Mouse (Mus musculus): Measurements from ENCODE around the gene Prss46. TPM values are rescaled to one million over a fixed set of nuclear protein-coding genes. Genes with fewer than 3 reads are reported as not detected.
"Not testable (repeated sequence)": the region's sequence is repeated elsewhere in the genome, so short reads cannot be mapped to it uniquely, and the experiment has no call there.

Gene Prss46
- polyA plus RNA-seq (2014; fragmentation: Nextera tagmentation; extraction: Ambion mirVana) = not detected in 2 replicates

- DNase-seq (ENCODE audit: low spot score) (no peak), ATAC-seq (ENCODE audit: insufficient number of reproducible peaks, low FRiP score, low TSS enrichment, low read depth) (no peak)
- Histone ChIP-seq H3K4me1 (ENCODE audit: control insufficient read depth, insufficient read depth, low read length) (no peaks in the 10 kb centered on the region), H3K9me3 (ENCODE audit: control insufficient read depth, low read length) (no peaks in the 10 kb centered on the region), H3K4me3 (ENCODE audit: low read depth, low read length) (no peak within 1 kb of the TSS), H3K4me2 (ENCODE audit: low read depth, severe bottlenecking) (no peak within 1 kb of the TSS), H3K36me3 (ENCODE audit: control insufficient read depth, insufficient read depth, low read length) (no peaks in the 10 kb centered on the region), H3K9ac (ENCODE audit: low read length) (no peak within 1 kb of the TSS), H3K27ac (replicated peaks; ENCODE audit: low read depth, low read length) (no peak within 1 kb of the TSS), H3K27me3 (ENCODE audit: control insufficient read depth, insufficient read depth, low read length) (no peaks in the 10 kb centered on the region)
- 86% methylated on average over 10 of the region's 10 CpGs for WGBS
These were observed at the start of gene Prss46 for GRCm38 (mm10) chr9:110844206-110844605. Gene Prss46, plus strand, starts transcription at chr9:110844506.

GRCm38 (mm10) chr9:110797013-110797412 is 47.3 kb upstream of the Prss46 start:
- Histone ChIP-seq H3K9ac (ENCODE audit: low read length) (no peak overlapping the region), H3K27ac (replicated peaks; ENCODE audit: low read depth, low read length) (no peak overlapping the region), H3K9me3 (ENCODE audit: control insufficient read depth, low read length) (no peaks in the 10 kb centered on the region), H3K27me3 (ENCODE audit: control insufficient read depth, insufficient read depth, low read length) (no peaks in the 10 kb centered on the region), H3K36me3 (ENCODE audit: control insufficient read depth, insufficient read depth, low read length) (no peaks in the 10 kb centered on the region), H3K4me2 (ENCODE audit: low read depth, severe bottlenecking) (no peak overlapping the region), H3K4me1 (ENCODE audit: control insufficient read depth, insufficient read depth, low read length) (no peaks in the 10 kb centered on the region), H3K4me3 (ENCODE audit: low read depth, low read length) (no peak overlapping the region)
- DNase-seq (ENCODE audit: low spot score) (no peak), ATAC-seq (ENCODE audit: insufficient number of reproducible peaks, low FRiP score, low TSS enrichment, low read depth) (no peak)
- 82% methylated on average over 10 of the region's 10 CpGs for WGBS

- H3K9ac ChIP-seq (ENCODE audit: low read length) = no peak within 1 kb of the TSS
- no peaks in the 10 kb centered on the region for H3K36me3 ChIP-seq (ENCODE audit: control insufficient read depth, insufficient read depth, low read length)
- no peak for DNase-seq (ENCODE audit: low spot score)
- 93% methylated on average over 14 of the region's 14 CpGs for WGBS
- no peaks in the 10 kb centered on the region for H3K9me3 ChIP-seq (ENCODE audit: control insufficient read depth, low read length)
- no peak within 1 kb of the TSS for H3K27ac ChIP-seq (replicated peaks; ENCODE audit: low read depth, low read length)
- no peaks in the 10 kb centered on the region for H3K4me1 ChIP-seq (ENCODE audit: control insufficient read depth, insufficient read depth, low read length)
- no peak within 1 kb of the TSS for H3K4me3 ChIP-seq (ENCODE audit: low read depth, low read length)
- H3K27me3 ChIP-seq (ENCODE audit: control insufficient read depth, insufficient read depth, low read length) = no peaks in the 10 kb centered on the region
- no peak for ATAC-seq (ENCODE audit: insufficient number of reproducible peaks, low FRiP score, low TSS enrichment, low read depth)
- H3K4me2 ChIP-seq (ENCODE audit: low read depth, severe bottlenecking) = no peak within 1 kb of the TSS
These were observed 46.4 kb upstream of the Prss46 start, which contains the start of gene Prss42 for GRCm38 (mm10) chr9:110797866-110798265. Gene Prss42, plus strand, starts transcription at chr9:110798166.

- Histone ChIP-seq H3K4me1 (ENCODE audit: control insufficient read depth, insufficient read depth, low read length) (no peaks in the 10 kb centered on the region), H3K4me2 (ENCODE audit: low read depth, severe bottlenecking) (no peak overlapping the region), H3K9me3 (ENCODE audit: control insufficient read depth, low read length) (no peaks in the 10 kb centered on the region), H3K36me3 (ENCODE audit: control insufficient read depth, insufficient read depth, low read length) (no peaks in the 10 kb centered on the region), H3K27me3 (ENCODE audit: control insufficient read depth, insufficient read depth, low read length) (no peaks in the 10 kb centered on the region), H3K27ac (replicated peaks; ENCODE audit: low read depth, low read length) (no peak overlapping the region), H3K4me3 (ENCODE audit: low read depth, low read length) (no peak overlapping the region), H3K9ac (ENCODE audit: low read length) (no peak overlapping the region)
- no peak for ATAC-seq (ENCODE audit: insufficient number of reproducible peaks, low FRiP score, low TSS enrichment, low read depth)
- 88% methylated on average over 8 of the region's 8 CpGs for WGBS
- DNase-seq (ENCODE audit: low spot score) = no peak
These were observed 43.3 kb upstream of the Prss46 start for GRCm38 (mm10) chr9:110800834-110801479.

- H3K4me2 ChIP-seq (ENCODE audit: low read depth, severe bottlenecking) = no peak overlapping the region
- H3K27me3 ChIP-seq (ENCODE audit: control insufficient read depth, insufficient read depth, low read length) = no peaks in the 10 kb centered on the region
- no peak overlapping the region for H3K9ac ChIP-seq (ENCODE audit: low read length)
- H3K4me1 ChIP-seq (ENCODE audit: control insufficient read depth, insufficient read depth, low read length) = no peaks in the 10 kb centered on the region
- 63% methylated on average over 4 of the region's 4 CpGs for WGBS
- DNase-seq (ENCODE audit: low spot score) = no peak
- H3K36me3 ChIP-seq (ENCODE audit: control insufficient read depth, insufficient read depth, low read length) = no peaks in the 10 kb centered on the region
- no peak for ATAC-seq (ENCODE audit: insufficient number of reproducible peaks, low FRiP score, low TSS enrichment, low read depth)
- no peak overlapping the region for H3K27ac ChIP-seq (replicated peaks; ENCODE audit: low read depth, low read length)
- H3K4me3 ChIP-seq (ENCODE audit: low read depth, low read length) = no peak overlapping the region
- H3K9me3 ChIP-seq (ENCODE audit: control insufficient read depth, low read length) = no peaks in the 10 kb centered on the region
These were observed 41.0 kb upstream of the Prss46 start for GRCm38 (mm10) chr9:110803294-110803693.

GRCm38 (mm10) chr9:110810051-110810450 is 34.3 kb upstream of the Prss46 start:
- whole genome bisulfite sequencing = 84% methylated on average over 4 of the region's 4 CpGs
- Histone ChIP-seq H3K4me1 (ENCODE audit: control insufficient read depth, insufficient read depth, low read length) (no peaks in the 10 kb centered on the region), H3K27ac (replicated peaks; ENCODE audit: low read depth, low read length) (no peak overlapping the region), H3K27me3 (ENCODE audit: control insufficient read depth, insufficient read depth, low read length) (no peaks in the 10 kb centered on the region), H3K9ac (ENCODE audit: low read length) (no peak overlapping the region), H3K36me3 (ENCODE audit: control insufficient read depth, insufficient read depth, low read length) (no peaks in the 10 kb centered on the region), H3K4me2 (ENCODE audit: low read depth, severe bottlenecking) (no peak overlapping the region), H3K9me3 (ENCODE audit: control insufficient read depth, low read length) (no peaks in the 10 kb centered on the region), H3K4me3 (ENCODE audit: low read depth, low read length) (no peak overlapping the region)
- DNase-seq (ENCODE audit: low spot score) = no peak
- ATAC-seq (ENCODE audit: insufficient number of reproducible peaks, low FRiP score, low TSS enrichment, low read depth) = no peak

- H3K36me3 ChIP-seq (ENCODE audit: control insufficient read depth, insufficient read depth, low read length) = no peaks in the 10 kb centered on the region
- H3K27ac ChIP-seq (replicated peaks; ENCODE audit: low read depth, low read length) = no peak within 1 kb of the TSS
- no peaks in the 10 kb centered on the region for H3K4me1 ChIP-seq (ENCODE audit: control insufficient read depth, insufficient read depth, low read length)
- ATAC-seq (ENCODE audit: insufficient number of reproducible peaks, low FRiP score, low TSS enrichment, low read depth) (no peak), DNase-seq (ENCODE audit: low spot score) (no peak)
- H3K27me3 ChIP-seq (ENCODE audit: control insufficient read depth, insufficient read depth, low read length) = no peaks in the 10 kb centered on the region
- no peak within 1 kb of the TSS for H3K4me2 ChIP-seq (ENCODE audit: low read depth, severe bottlenecking)
- no peak within 1 kb of the TSS for H3K4me3 ChIP-seq (ENCODE audit: low read depth, low read length)
- no peaks in the 10 kb centered on the region for H3K9me3 ChIP-seq (ENCODE audit: control insufficient read depth, low read length)
- WGBS = 52% methylated on average over 18 of the region's 18 CpGs
- no peak within 1 kb of the TSS for H3K9ac ChIP-seq (ENCODE audit: low read length)
These were observed 30.5 kb upstream of the Prss46 start, which contains the start of gene Prss44 for GRCm38 (mm10) chr9:110813789-110814188. Gene Prss44, plus strand, starts transcription at chr9:110813994.

- H3K27me3 ChIP-seq (ENCODE audit: control insufficient read depth, insufficient read depth, low read length); H3K9me3 ChIP-seq (ENCODE audit: control insufficient read depth, low read length); H3K4me1 ChIP-seq (ENCODE audit: control insufficient read depth, insufficient read depth, low read length); H3K4me2 ChIP-seq (ENCODE audit: low read depth, severe bottlenecking); H3K36me3 ChIP-seq (ENCODE audit: control insufficient read depth, insufficient read depth, low read length); ATAC-seq (ENCODE audit: insufficient number of reproducible peaks, low FRiP score, low TSS enrichment, low read depth); H3K27ac ChIP-seq (replicated peaks; ENCODE audit: low read depth, low read length); DNase-seq (ENCODE audit: low spot score); H3K4me3 ChIP-seq (ENCODE audit: low read depth, low read length); H3K9ac ChIP-seq (ENCODE audit: low read length): not testable (repeated sequence)
These were observed 23.8 kb upstream of the Prss46 start for GRCm38 (mm10) chr9:110820546-110820945.

- no peak for DNase-seq (ENCODE audit: low spot score)
- WGBS = 84% methylated on average over 7 of the region's 7 CpGs
- Histone ChIP-seq H3K27me3 (ENCODE audit: control insufficient read depth, insufficient read depth, low read length) (no peaks in the 10 kb centered on the region), H3K9ac (ENCODE audit: low read length) (no peak overlapping the region), H3K4me2 (ENCODE audit: low read depth, severe bottlenecking) (no peak overlapping the region), H3K9me3 (ENCODE audit: control insufficient read depth, low read length) (no peaks in the 10 kb centered on the region), H3K4me3 (ENCODE audit: low read depth, low read length) (no peak overlapping the region), H3K4me1 (ENCODE audit: control insufficient read depth, insufficient read depth, low read length) (no peaks in the 10 kb centered on the region), H3K27ac (replicated peaks; ENCODE audit: low read depth, low read length) (no peak overlapping the region), H3K36me3 (ENCODE audit: control insufficient read depth, insufficient read depth, low read length) (no peaks in the 10 kb centered on the region)
- ATAC-seq (ENCODE audit: insufficient number of reproducible peaks, low FRiP score, low TSS enrichment, low read depth) = no peak
These were observed 22.9 kb upstream of the Prss46 start for GRCm38 (mm10) chr9:110821436-110821835.

Measured in limb, embryonic 11.5 days (tissue).